ENCODE assay signal across 14 mouse cellular contexts in the genomic region with DNA sequence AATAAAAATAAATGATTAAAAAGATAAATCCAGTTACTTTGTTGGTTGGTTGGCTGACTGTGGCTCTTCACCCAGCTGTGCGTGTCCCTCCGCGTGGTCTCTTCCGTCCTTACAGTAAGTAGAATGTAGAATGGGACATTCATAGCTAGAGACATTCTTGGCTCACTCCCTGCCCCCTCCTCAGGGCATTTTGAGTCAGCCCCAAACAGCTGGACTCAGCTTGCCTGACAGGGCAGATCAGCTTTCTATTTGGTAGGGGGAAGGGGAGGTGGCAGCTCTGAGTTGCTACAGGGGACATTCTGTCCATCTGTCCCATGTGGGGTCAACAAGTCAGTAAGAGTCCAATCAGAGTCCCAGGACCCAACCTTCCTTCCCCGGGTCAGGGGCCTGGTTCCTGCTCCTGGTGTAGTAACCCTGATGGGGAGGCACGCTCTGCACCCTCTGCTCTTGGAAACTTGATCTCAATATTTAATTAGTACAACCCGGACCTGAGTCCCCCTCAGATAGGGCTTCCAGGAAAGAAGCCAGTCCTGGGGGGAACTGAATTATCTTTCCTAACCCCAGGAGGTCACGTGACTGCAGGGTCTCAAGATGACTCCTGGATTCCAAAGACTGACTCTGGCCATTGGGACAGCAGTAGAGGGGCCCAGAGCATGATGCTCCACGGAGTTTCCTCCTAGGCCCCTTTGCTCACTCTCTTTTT. TPM values are rescaled to one million over a fixed set of nuclear protein-coding genes. Genes with fewer than 3 reads are reported as not detected.
DNase-seq lines count a peak whose midpoint lies in the region; ATAC-seq and TF ChIP-seq lines count a peak whose summit lies in the region.
"Had no signal": no experiment of that assay in that cellular context is flagged by ENCODE, and none has a peak within 500 bp of the region (broad histone marks: within the 10 kb centered on the region; RNA-seq: fewer than 3 reads in every experiment).

No protein-coding gene starts in this region.

- peak overlapping the region; percentile 95 for H3K27ac ChIP-seq in kidney, embryonic 15.5 days
- no peak overlapping the region for H3K27ac ChIP-seq in kidney, adult 2 months (ENCODE audit: insufficient read depth, low read depth, low read length)
- H3K27ac ChIP-seq in ES-Bruce4 (ENCODE audit: insufficient read depth, low read length) = no peak overlapping the region
- 0 out of 2 replicates have a peak overlapping the region, but pooled peaks have one; percentile 25 for H3K27ac ChIP-seq in embryonic facial prominence, embryonic 12.5 days
- peak overlapping the region; percentile 73 for H3K27ac ChIP-seq in lung, postnatal 0 days (ENCODE audit: low read length)
- no peak overlapping the region for H3K27ac ChIP-seq in forebrain, embryonic 11.5 days (ENCODE audit: low read depth, low read length)
- H3K27ac ChIP-seq: hindbrain, postnatal 0 days; liver, embryonic 15.5 days; neural tube, embryonic 13.5 days had no signal

- no peak overlapping the region for H3K4me3 ChIP-seq in kidney, embryonic 15.5 days (replicated peaks)
- no peak overlapping the region for H3K4me3 ChIP-seq in kidney, adult 2 months (ENCODE audit: insufficient read depth, low read depth, low read length)
- H3K4me3 ChIP-seq in ES-Bruce4 (ENCODE audit: low read depth, low read length) = no peak overlapping the region
- H3K4me3 ChIP-seq in embryonic facial prominence, embryonic 12.5 days = no peak overlapping the region
- no peak overlapping the region for H3K4me3 ChIP-seq in lung, postnatal 0 days (ENCODE audit: low read depth, low read length)
- H3K4me3 ChIP-seq in forebrain, embryonic 11.5 days (ENCODE audit: low read depth, low read length) = no peak overlapping the region
- H3K4me3 ChIP-seq: liver, embryonic 15.5 days; neural tube, embryonic 13.5 days had no signal

- no peak overlapping the region for H3K9ac ChIP-seq in kidney, embryonic 15.5 days
- no peak overlapping the region for H3K9ac ChIP-seq in ES-Bruce4 (ENCODE audit: low read depth, poor library complexity, severe bottlenecking)
- H3K9ac ChIP-seq in embryonic facial prominence, embryonic 12.5 days = no peak overlapping the region
- H3K9ac ChIP-seq in lung, postnatal 0 days (replicated peaks; ENCODE audit: low read depth) = no peak overlapping the region
- H3K9ac ChIP-seq in forebrain, embryonic 11.5 days (ENCODE audit: low read length) = no peak overlapping the region
- H3K9ac ChIP-seq: liver, embryonic 15.5 days; neural tube, embryonic 13.5 days had no signal

- no peaks in the 10 kb centered on the region for H3K27me3 ChIP-seq in kidney, embryonic 15.5 days
- no peaks in the 10 kb centered on the region for H3K27me3 ChIP-seq in kidney, adult 2 months (replicated peaks; ENCODE audit: control insufficient read depth, insufficient read depth, low read length)
- no peaks in the 10 kb centered on the region for H3K27me3 ChIP-seq in ES-Bruce4 (ENCODE audit: control insufficient read depth, insufficient read depth, low read length, poor library complexity, severe bottlenecking)
- H3K27me3 ChIP-seq in embryonic facial prominence, embryonic 12.5 days = no peaks in the 10 kb centered on the region
- no peaks in the 10 kb centered on the region for H3K27me3 ChIP-seq in lung, postnatal 0 days (replicated peaks; ENCODE audit: insufficient read depth, low read length)
- no peaks in the 10 kb centered on the region; the same call in 1 of the 2 replicates for H3K27me3 ChIP-seq in forebrain, embryonic 11.5 days (ENCODE audit: control insufficient read depth, insufficient read depth, low read length)

- H3K9me3 ChIP-seq in kidney, embryonic 15.5 days (replicated peaks) = no peaks in the 10 kb centered on the region
- H3K9me3 ChIP-seq in ES-Bruce4 (replicated peaks; ENCODE audit: control insufficient read depth, insufficient read depth, low read length, poor library complexity, severe bottlenecking) = no peaks in the 10 kb centered on the region; the same call in 1 of the 2 replicates
- no peaks in the 10 kb centered on the region for H3K9me3 ChIP-seq in embryonic facial prominence, embryonic 12.5 days
- H3K9me3 ChIP-seq in lung, postnatal 0 days (ENCODE audit: low read length) = no peaks in the 10 kb centered on the region
- no peaks in the 10 kb centered on the region for H3K9me3 ChIP-seq in forebrain, embryonic 11.5 days (ENCODE audit: control insufficient read depth, low read length)
- H3K9me3 ChIP-seq: liver, embryonic 15.5 days; neural tube, embryonic 13.5 days had no signal

- peaks cover 3% of the 10 kb centered on the region for H3K36me3 ChIP-seq in kidney, embryonic 15.5 days
- H3K36me3 ChIP-seq in kidney, adult 2 months (ENCODE audit: control insufficient read depth, insufficient read depth, low read length) = no peaks in the 10 kb centered on the region
- peaks cover 10% of the 10 kb centered on the region for H3K36me3 ChIP-seq in ES-Bruce4 (ENCODE audit: control insufficient read depth, insufficient read depth, low read length, poor library complexity, severe bottlenecking)
- peaks cover 5% of the 10 kb centered on the region for H3K36me3 ChIP-seq in embryonic facial prominence, embryonic 12.5 days
- no peaks in the 10 kb centered on the region for H3K36me3 ChIP-seq in lung, postnatal 0 days (ENCODE audit: insufficient read depth, low read length)
- H3K36me3 ChIP-seq in forebrain, embryonic 11.5 days (ENCODE audit: control insufficient read depth, insufficient read depth, low read length) = no peaks in the 10 kb centered on the region; the same call in 1 of the 2 replicates
- H3K36me3 ChIP-seq: liver, embryonic 15.5 days; neural tube, embryonic 13.5 days had no signal

- DNase-seq in kidney, adult 2 months = no peak
- peak; percentile 79 for DNase-seq in lung, postnatal 0 days (ENCODE audit: low spot score)
- DNase-seq in ovary, postnatal 10 days (ENCODE audit: low spot score) = no peak
- no peak for DNase-seq in forebrain, embryonic 11.5 days (ENCODE audit: low spot score)
- DNase-seq: adrenal gland, adult 2 months; cerebellum, adult 2 months; gastrocnemius, postnatal 10 days had no signal

- H3K4me2 ChIP-seq in kidney, embryonic 15.5 days = no peak overlapping the region
- no peak overlapping the region for H3K4me2 ChIP-seq in embryonic facial prominence, embryonic 12.5 days (replicated peaks)
- no peak overlapping the region for H3K4me2 ChIP-seq in lung, postnatal 0 days (replicated peaks; ENCODE audit: low read depth, low read length)
- no peak overlapping the region for H3K4me2 ChIP-seq in forebrain, embryonic 11.5 days (ENCODE audit: low read depth, low read length, severe bottlenecking)
- H3K4me2 ChIP-seq: liver, embryonic 15.5 days; midbrain, embryonic 11.5 days; neural tube, embryonic 13.5 days had no signal

- TF ChIP-seq EP300 in ES-Bruce4 (IDR thresholded peaks at IDR 0.05; ENCODE audit: insufficient read depth, low read depth, low read length) = peak; percentile 26; the same call in 1 of the 2 replicates
- peak; percentile 72; the same call in 1 of the 2 replicates for TF ChIP-seq EP300 in lung, postnatal 0 days (IDR thresholded peaks at IDR 0.05)

- TF ChIP-seq POLR2A in kidney, adult 2 months (IDR thresholded peaks at IDR 0.05; ENCODE audit: low read depth, low read length) = no peak
- TF ChIP-seq POLR2A in ES-Bruce4 (IDR thresholded peaks at IDR 0.05; ENCODE audit: insufficient read depth, low read length) = no peak

- WGBS in kidney, embryonic 15.5 days = 47% methylated on average over 9 of the region's 9 CpGs
- 66% methylated on average over 9 of the region's 9 CpGs for WGBS in kidney, adult 2 months
- 38% methylated on average over 9 of the region's 9 CpGs for WGBS in embryonic facial prominence, embryonic 12.5 days
- 55% methylated on average over 9 of the region's 9 CpGs for WGBS in lung, postnatal 0 days
- 80% methylated on average over 9 of the region's 9 CpGs for WGBS in forebrain, embryonic 11.5 days

- peak; percentile 5; the same call in 1 of the 2 replicates for ATAC-seq in kidney, embryonic 15.5 days (replicated peaks; ENCODE audit: low FRiP score)
- ATAC-seq in embryonic facial prominence, embryonic 12.5 days (ENCODE audit: insufficient number of reproducible peaks, insufficient read depth, low FRiP score, low TSS enrichment) = no peak
- peak; percentile 65 for ATAC-seq in lung, postnatal 0 days
- no peak for ATAC-seq in forebrain, embryonic 11.5 days (replicated peaks; ENCODE audit: low FRiP score)
- ATAC-seq: hindbrain, postnatal 0 days had no signal

- H3K4me1 ChIP-seq in kidney, embryonic 15.5 days = peaks cover 58% of the 10 kb centered on the region
- peaks cover 7% of the 10 kb centered on the region; the same call in 1 of the 2 replicates for H3K4me1 ChIP-seq in kidney, adult 2 months (ENCODE audit: control insufficient read depth, insufficient read depth, low read length)
- peaks cover 9% of the 10 kb centered on the region for H3K4me1 ChIP-seq in ES-Bruce4 (ENCODE audit: control insufficient read depth, insufficient read depth, low read length)
- peaks cover 27% of the 10 kb centered on the region for H3K4me1 ChIP-seq in embryonic facial prominence, embryonic 12.5 days
- H3K4me1 ChIP-seq in lung, postnatal 0 days (ENCODE audit: insufficient read depth, low read depth, low read length) = peaks cover 14% of the 10 kb centered on the region; the same call in 1 of the 2 replicates
- peaks cover 4% of the 10 kb centered on the region; the same call in 1 of the 2 replicates for H3K4me1 ChIP-seq in forebrain, embryonic 11.5 days (replicated peaks; ENCODE audit: control insufficient read depth, insufficient read depth, low read length)

- no peak for TF ChIP-seq CTCF in kidney, adult 2 months (conservative IDR thresholded peaks at IDR 0.05; ENCODE audit: insufficient read depth, insufficient read length, low read depth, low read length)
- no peak for TF ChIP-seq CTCF in ES-Bruce4 (IDR thresholded peaks at IDR 0.05; ENCODE audit: low read depth, low read length)
- no peak for TF ChIP-seq CTCF in lung, postnatal 0 days (IDR thresholded peaks at IDR 0.05)

RNA-seq across cellular contexts. Expression of a gene that starts 2.3 kb away (rescaled TPM):
- polyA plus RNA-seq in kidney, embryonic 15.5 days (2015; fragmentation: Nextera tagmentation; extraction: Ambion mirVana) = 79.5 and 86.2 TPM in 2 replicates
- polyA plus RNA-seq in kidney, adult 2 months (2012; rRNA removed) = 37.2 and 40.0 TPM in 2 replicates
- 88.1 and 98.9 TPM in 2 replicates for polyA plus RNA-seq in ES-Bruce4 (2011; ENCODE audit: insufficient read depth, insufficient read length, low read depth, missing spikeins)
- polyA plus RNA-seq in embryonic facial prominence, embryonic 12.5 days (2016; fragmentation: Nextera tagmentation; extraction: Ambion mirVana) = 52.8 and 55.0 TPM in 2 replicates
- 80.7 and 82.0 TPM in 2 replicates for polyA plus RNA-seq in lung, postnatal 0 days (2015; fragmentation: Nextera tagmentation; extraction: Ambion mirVana)
- polyA plus RNA-seq in forebrain, embryonic 11.5 days (2014; fragmentation: Nextera tagmentation; extraction: Ambion mirVana) = 21.5 and 24.2 TPM in 2 replicates

RNA-seq across cellular contexts. Expression of a gene that starts 15.6 kb away (rescaled TPM):
- 36.1 and 56.2 TPM in 2 replicates for polyA plus RNA-seq in kidney, embryonic 15.5 days (2015; fragmentation: Nextera tagmentation; extraction: Ambion mirVana)
- polyA plus RNA-seq in kidney, adult 2 months (2012; rRNA removed) = 5.8 TPM in 1 of 2 replicates, not detected in the other
- 0.53 and 1.0 TPM in 2 replicates for polyA plus RNA-seq in ES-Bruce4 (2011; ENCODE audit: insufficient read depth, insufficient read length, low read depth, missing spikeins)
- polyA plus RNA-seq in embryonic facial prominence, embryonic 12.5 days (2016; fragmentation: Nextera tagmentation; extraction: Ambion mirVana) = 48.6 and 66.8 TPM in 2 replicates
- polyA plus RNA-seq in lung, postnatal 0 days (2015; fragmentation: Nextera tagmentation; extraction: Ambion mirVana) = 26.1 and 31.2 TPM in 2 replicates
- 0.65 and 1.1 TPM in 2 replicates for polyA plus RNA-seq in forebrain, embryonic 11.5 days (2014; fragmentation: Nextera tagmentation; extraction: Ambion mirVana)

RNA-seq across cellular contexts. Expression of a gene that starts 43.8 kb away (rescaled TPM):
- 119 and 137 TPM in 2 replicates for polyA plus RNA-seq in kidney, embryonic 15.5 days (2015; fragmentation: Nextera tagmentation; extraction: Ambion mirVana)
- polyA plus RNA-seq in kidney, adult 2 months (2012; rRNA removed) = 122 and 124 TPM in 2 replicates
- 178 and 190 TPM in 2 replicates for polyA plus RNA-seq in ES-Bruce4 (2011; ENCODE audit: insufficient read depth, insufficient read length, low read depth, missing spikeins)
- polyA plus RNA-seq in embryonic facial prominence, embryonic 12.5 days (2016; fragmentation: Nextera tagmentation; extraction: Ambion mirVana) = 75.1 and 78.9 TPM in 2 replicates
- polyA plus RNA-seq in lung, postnatal 0 days (2015; fragmentation: Nextera tagmentation; extraction: Ambion mirVana) = 449 and 545 TPM in 2 replicates
- 37.1 and 39.1 TPM in 2 replicates for polyA plus RNA-seq in forebrain, embryonic 11.5 days (2014; fragmentation: Nextera tagmentation; extraction: Ambion mirVana)

RNA-seq across cellular contexts. Expression of a gene that starts 54.7 kb away (rescaled TPM):
- polyA plus RNA-seq in kidney, embryonic 15.5 days (2015; fragmentation: Nextera tagmentation; extraction: Ambion mirVana) = 21.7 and 22.1 TPM in 2 replicates
- 114 and 145 TPM in 2 replicates for polyA plus RNA-seq in kidney, adult 2 months (2012; rRNA removed)
- polyA plus RNA-seq in ES-Bruce4 (2011; ENCODE audit: insufficient read depth, insufficient read length, low read depth, missing spikeins) = 20.5 and 25.1 TPM in 2 replicates
- 6.6 TPM in 2 replicates for polyA plus RNA-seq in embryonic facial prominence, embryonic 12.5 days (2016; fragmentation: Nextera tagmentation; extraction: Ambion mirVana)
- 4.4 and 6.0 TPM in 2 replicates for polyA plus RNA-seq in lung, postnatal 0 days (2015; fragmentation: Nextera tagmentation; extraction: Ambion mirVana)
- 0.47 and 0.65 TPM in 2 replicates for polyA plus RNA-seq in forebrain, embryonic 11.5 days (2014; fragmentation: Nextera tagmentation; extraction: Ambion mirVana)

Comparison
In these comparisons a context has a peak if more than half of its experiments do, and no peak if none do; other contexts are left out.
1. H3K27ac ChIP-seq: peak in kidney, embryonic 15.5 days (single experiment), embryonic facial prominence, embryonic 12.5 days (single experiment) and lung, postnatal 0 days (single experiment); none in kidney, adult 2 months (single experiment), ES-Bruce4 (single experiment) and forebrain, embryonic 11.5 days (single experiment).
2. ATAC-seq: peak in kidney, embryonic 15.5 days (single experiment) and lung, postnatal 0 days (single experiment); none in embryonic facial prominence, embryonic 12.5 days (single experiment) and forebrain, embryonic 11.5 days (single experiment).